Mouse (Mus musculus) MEL (cell line): ENCODE data around the gene Ccno.

Experiments used
- CHD2 ChIP-seq: IDR thresholded peaks from 2 replicates; pipeline ENCODE4 v1.6.1; 2011; ENCODE audit warnings: low read length, improper control_type of control experiment
- CTCF ChIP-seq, 3 experiments: IDR thresholded peaks in 2 of 3; conservative IDR thresholded peaks in 1 of 3; 2 replicates each; pipeline ENCODE4 v1.5.1; 2011 to 2012; ENCODE audit warnings: low read length in 3 of 3, low read depth in 2 of 3, mild to moderate bottlenecking in 2 of 3, improper control_type of control experiment in 1 of 3, inconsistent platforms in 1 of 3, mixed read lengths in 1 of 3, moderate library complexity in 1 of 3; ENCODE audit not compliant: control insufficient read depth in 1 of 3, insufficient read depth in 1 of 3, poor library complexity in 1 of 3, severe bottlenecking in 1 of 3
- ZC3H11A ChIP-seq: IDR thresholded peaks from 2 replicates; pipeline ENCODE4 v1.6.1; 2012; ENCODE audit warnings: low read depth, mild to moderate bottlenecking, inconsistent platforms, low read length, improper control_type of control experiment
- ZNF384 ChIP-seq: IDR thresholded peaks from 2 replicates; pipeline ENCODE4 v1.6.1; 2012; ENCODE audit warnings: low read depth, mild to moderate bottlenecking, inconsistent platforms, low read length, improper control_type of control experiment

GRCm38 (mm10) chr13:112987991-112988390, 389 bp downstream of the Ccno start:
- TF ChIP-seq ZC3H11A (no peak), CTCF (IDR thresholded peaks at IDR 0.05 in 2 of 3, conservative IDR thresholded peaks at IDR 0.05 in 1 of 3; ENCODE audit: control insufficient read depth in 1 of 3, insufficient read depth in 1 of 3, low read depth in 2 of 3, low read length in 3 of 3, poor library complexity in 1 of 3, severe bottlenecking in 1 of 3) (no peak), ZNF384 (no peak), CHD2 (no peak)
